Mouse (Mus musculus): Measurements from ENCODE around the gene Dennd1a.

The Dennd1a gene

GRCm38 (mm10) chr2:38286733-38287551 is at the start of gene Dennd1a:
Gene Dennd1a (minus strand): TSS chr2:38287390.
- DNase-seq: peak; percentile 88

GRCm38 (mm10) chr2:38336606-38337005 is 49.4 kb upstream of the Dennd1a start:
- DNase-seq: no peak

GRCm38 (mm10) chr2:38333586-38334119 is 46.5 kb upstream of the Dennd1a start:
- DNase-seq: no peak

GRCm38 (mm10) chr2:38326671-38327070 is 39.5 kb upstream of the Dennd1a start:
- no peak for DNase-seq

GRCm38 (mm10) chr2:38323380-38323779 is 36.2 kb upstream of the Dennd1a start:
- no peak for DNase-seq

GRCm38 (mm10) chr2:38320911-38321310 is 33.7 kb upstream of the Dennd1a start:
- DNase-seq: no peak

GRCm38 (mm10) chr2:38319086-38319485 is 31.9 kb upstream of the Dennd1a start:
- DNase-seq: no peak

- DNase-seq: no peak
These were observed 26.2 kb upstream of the Dennd1a start for GRCm38 (mm10) chr2:38313399-38313798.

- no peak for DNase-seq
These were observed 25.7 kb upstream of the Dennd1a start for GRCm38 (mm10) chr2:38312921-38313320.

- DNase-seq: no peak
These were observed 18.0 kb upstream of the Dennd1a start for GRCm38 (mm10) chr2:38305152-38305551.

- DNase-seq: no peak
These were observed 13.8 kb upstream of the Dennd1a start for GRCm38 (mm10) chr2:38300941-38301340.

- DNase-seq: no peak
These were observed 8.7 kb upstream of the Dennd1a start for GRCm38 (mm10) chr2:38295939-38296338.

- DNase-seq: no peak
These were observed 4.3 kb upstream of the Dennd1a start for GRCm38 (mm10) chr2:38291526-38291925.

GRCm38 (mm10) chr2:38288226-38288625 is 1.0 kb upstream of the Dennd1a start:
- peak; percentile 20 for DNase-seq

- DNase-seq: peak; percentile 60
These were observed 807 bp downstream of the Dennd1a start for GRCm38 (mm10) chr2:38286433-38286732.

- peak; percentile 26 for DNase-seq
These were observed 1.3 kb downstream of the Dennd1a start for GRCm38 (mm10) chr2:38285781-38286432.

GRCm38 (mm10) chr2:38283961-38284360 is 3.2 kb downstream of the Dennd1a start:
- DNase-seq: no peak

GRCm38 (mm10) chr2:38280376-38280775 is 6.8 kb downstream of the Dennd1a start:
- no peak for DNase-seq

GRCm38 (mm10) chr2:38274973-38275372 is 12.2 kb downstream of the Dennd1a start:
- DNase-seq: no peak

GRCm38 (mm10) chr2:38263653-38264052 is 23.5 kb downstream of the Dennd1a start:
- DNase-seq: no peak

- no peak for DNase-seq
These were observed 28.1 kb downstream of the Dennd1a start for GRCm38 (mm10) chr2:38259052-38259451.

- DNase-seq: no peak
These were observed 49.6 kb downstream of the Dennd1a start for GRCm38 (mm10) chr2:38237616-38238015.

- peak; percentile 58 for DNase-seq
These were observed 51.6 kb downstream of the Dennd1a start for GRCm38 (mm10) chr2:38235593-38235992.

GRCm38 (mm10) chr2:38229882-38230281 is 57.3 kb downstream of the Dennd1a start:
- peak; percentile 45 for DNase-seq

Measured in liver (tissue).